Mouse (Mus musculus) ES-E14 (cell line): ENCODE data around the gene Smchd1.
"Not testable (repeated sequence)": the region's sequence is repeated elsewhere in the genome, so short reads cannot be mapped to it uniquely, and the experiment has no call there.

Experiments
- CHD2 ChIP-seq: IDR thresholded peaks from 2 replicates; pipeline ENCODE4 v1.6.1; 2014; ENCODE audit warnings: mild to moderate bottlenecking, low read depth, low read length, inconsistent platforms
- MAFK ChIP-seq: IDR thresholded peaks from 2 replicates; pipeline ENCODE4 v1.6.1; 2014; ENCODE audit warnings: mild to moderate bottlenecking, low read depth, low read length, inconsistent platforms; ENCODE audit not compliant: insufficient read depth

GRCm38 (mm10) chr17:71422502-71422901 is 52.6 kb downstream of the Smchd1 start:
- not testable (repeated sequence) for TF ChIP-seq CHD2
- peak; percentile 51; the same call in 1 of the 2 replicates for TF ChIP-seq MAFK
